Mouse (Mus musculus): ENCODE measurements around the gene A430005L14Rik.
"Not testable (repeated sequence)": the region's sequence is repeated elsewhere in the genome, so short reads cannot be mapped to it uniquely, and the experiment has no call there.

Gene A430005L14Rik

GRCm38 (mm10) chr4:153956569-153957405 is at the start of gene A430005L14Rik:
Gene A430005L14Rik (plus strand): TSS chr4:153957237.
- DNase-seq (ENCODE audit: low spot score in 2 of 2): peak; percentile 86 to 95

- peak in 1 of 2 experiments; percentile 24 for DNase-seq (ENCODE audit: low spot score in 2 of 2)
Observed at GRCm38 (mm10) chr4:153907573-153907972, 49.5 kb upstream of the A430005L14Rik start.

GRCm38 (mm10) chr4:153913635-153914034 is 43.4 kb upstream of the A430005L14Rik start:
- no peak for DNase-seq (ENCODE audit: low spot score in 2 of 2)

GRCm38 (mm10) chr4:153917773-153918500 is 39.1 kb upstream of the A430005L14Rik start:
- no peak for DNase-seq (ENCODE audit: low spot score in 2 of 2)

- no peak for DNase-seq (ENCODE audit: low spot score in 2 of 2)
Observed at GRCm38 (mm10) chr4:153920517-153921233, 36.4 kb upstream of the A430005L14Rik start.

- not testable (repeated sequence) for DNase-seq (ENCODE audit: low spot score in 2 of 2)
Observed at GRCm38 (mm10) chr4:153922090-153922489, 34.9 kb upstream of the A430005L14Rik start.

- DNase-seq (ENCODE audit: low spot score in 2 of 2): no peak
Observed at GRCm38 (mm10) chr4:153928772-153929299, 28.2 kb upstream of the A430005L14Rik start.

- DNase-seq (ENCODE audit: low spot score in 2 of 2): no peak
Observed at GRCm38 (mm10) chr4:153929425-153929824, 27.6 kb upstream of the A430005L14Rik start.

- DNase-seq (ENCODE audit: low spot score in 2 of 2): no peak
Observed at GRCm38 (mm10) chr4:153929921-153930320, 27.1 kb upstream of the A430005L14Rik start.

GRCm38 (mm10) chr4:153943243-153943642 is 13.8 kb upstream of the A430005L14Rik start:
- DNase-seq (ENCODE audit: low spot score in 2 of 2): peak in 1 of 2 experiments; percentile 37

- DNase-seq (ENCODE audit: low spot score in 2 of 2): peak in 1 of 2 experiments; percentile 8
Observed at GRCm38 (mm10) chr4:153944261-153944660, 12.8 kb upstream of the A430005L14Rik start.

- no peak for DNase-seq (ENCODE audit: low spot score in 2 of 2)
Observed at GRCm38 (mm10) chr4:153945741-153946140, 11.3 kb upstream of the A430005L14Rik start.

GRCm38 (mm10) chr4:153950372-153950771 is 6.7 kb upstream of the A430005L14Rik start:
- DNase-seq (ENCODE audit: low spot score in 2 of 2): no peak

GRCm38 (mm10) chr4:153951150-153951549 is 5.9 kb upstream of the A430005L14Rik start:
- no peak for DNase-seq (ENCODE audit: low spot score in 2 of 2)

GRCm38 (mm10) chr4:153951692-153952091 is 5.3 kb upstream of the A430005L14Rik start:
- DNase-seq (ENCODE audit: low spot score in 2 of 2): no peak

- DNase-seq (ENCODE audit: low spot score in 2 of 2): no peak
Observed at GRCm38 (mm10) chr4:153955651-153956050, 1.4 kb upstream of the A430005L14Rik start.

GRCm38 (mm10) chr4:153957444-153958250 is 610 bp downstream of the A430005L14Rik start:
- peak in 1 of 2 experiments; percentile 28 for DNase-seq (ENCODE audit: low spot score in 2 of 2)

- DNase-seq (ENCODE audit: low spot score in 2 of 2): no peak
Observed at GRCm38 (mm10) chr4:153962631-153963030, 5.6 kb downstream of the A430005L14Rik start.

- DNase-seq (ENCODE audit: low spot score in 2 of 2): no peak
Observed at GRCm38 (mm10) chr4:153966651-153967050, 9.6 kb downstream of the A430005L14Rik start.

GRCm38 (mm10) chr4:153967556-153967955 is 10.5 kb downstream of the A430005L14Rik start:
- no peak for DNase-seq (ENCODE audit: low spot score in 2 of 2)

GRCm38 (mm10) chr4:153968063-153968462 is 11.0 kb downstream of the A430005L14Rik start:
- no peak for DNase-seq (ENCODE audit: low spot score in 2 of 2)
